Mouse (Mus musculus): Measurements from ENCODE around the gene Dot1l. TPM values are rescaled to one million over a fixed set of nuclear protein-coding genes. Genes with fewer than 3 reads are reported as not detected.

Gene Dot1l
- polyA plus RNA-seq, 1 experiment, result 55.1 TPM

DNA sequence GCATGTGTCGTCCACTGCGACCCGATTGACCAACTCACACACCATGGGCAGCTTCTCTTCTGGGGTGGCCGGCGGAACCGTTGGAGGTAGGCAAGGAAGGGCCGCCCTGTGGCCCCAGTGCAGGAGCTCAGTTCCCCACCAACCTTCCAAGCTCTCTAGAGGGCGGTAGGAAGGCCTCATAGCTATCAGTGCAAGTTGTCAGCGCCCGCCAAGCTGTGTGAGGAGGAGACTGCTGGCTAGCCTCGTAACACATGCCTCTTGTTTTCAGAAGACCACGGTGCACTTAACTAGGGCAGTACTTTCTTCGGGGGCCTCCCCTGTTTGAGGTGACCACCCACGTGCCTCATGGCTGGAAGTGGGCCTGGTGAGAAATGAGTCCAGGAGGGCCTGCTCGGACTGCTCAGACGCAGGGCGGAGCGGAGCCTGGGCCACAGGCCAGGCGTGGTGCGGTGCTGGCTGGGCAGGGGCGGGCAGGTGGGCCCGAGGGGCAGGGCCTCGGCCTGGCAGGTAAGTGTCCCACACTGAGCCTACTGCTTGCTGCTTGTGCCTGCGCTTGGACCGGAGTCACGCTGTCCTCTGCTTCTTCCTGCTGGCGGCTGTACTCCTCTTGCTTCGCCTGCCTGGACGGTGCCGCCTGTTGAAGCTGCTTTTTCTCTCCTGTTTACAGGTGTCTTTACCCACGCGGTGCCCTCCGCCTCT, 36.6 kb downstream of the Dot1l start:
- Histone ChIP-seq H3K27ac (ENCODE audit: control insufficient read depth, insufficient read depth, low read depth, low read length, poor library complexity) (no peak overlapping the region), H3K4me3 (replicated peaks; ENCODE audit: control insufficient read depth, low read depth, low read length) (no peak overlapping the region), H3K4me1 (ENCODE audit: control insufficient read depth, insufficient read depth, low read length) (no peaks in the 10 kb centered on the region)
- 55% methylated on average over 33 of the region's 33 CpGs for WGBS
- TF ChIP-seq CTCF (IDR thresholded peaks at IDR 0.05; ENCODE audit: control insufficient read depth, insufficient read depth, low read length), result no peak
- no peak for TF ChIP-seq POLR2A (IDR thresholded peaks at IDR 0.05; ENCODE audit: borderline replicate concordance, control insufficient read depth, low read depth, low read length)

- TF ChIP-seq POLR2A (IDR thresholded peaks at IDR 0.05; ENCODE audit: borderline replicate concordance, control insufficient read depth, low read depth, low read length) (no peak), CTCF (IDR thresholded peaks at IDR 0.05; ENCODE audit: control insufficient read depth, insufficient read depth, low read length) (no peak)
- Histone ChIP-seq H3K4me1 (ENCODE audit: control insufficient read depth, insufficient read depth, low read length) (no peaks in the 10 kb centered on the region), H3K4me3 (replicated peaks; ENCODE audit: control insufficient read depth, low read depth, low read length) (no peak overlapping the region), H3K27ac (ENCODE audit: control insufficient read depth, insufficient read depth, low read depth, low read length, poor library complexity) (peak overlapping the region; percentile 17; the same call in 1 of the 2 replicates)
- 25% methylated on average over 41 of the region's 41 CpGs for WGBS
Measured at GRCm38 (mm10) chr10:80792175-80793032, 37.4 kb downstream of the Dot1l start.

- H3K4me1 ChIP-seq (ENCODE audit: control insufficient read depth, insufficient read depth, low read length), result no peaks in the 10 kb centered on the region
- WGBS, result 82% methylated on average over 13 of the region's 13 CpGs
- no peak overlapping the region for H3K4me3 ChIP-seq (replicated peaks; ENCODE audit: control insufficient read depth, low read depth, low read length)
- no peak overlapping the region for H3K27ac ChIP-seq (ENCODE audit: control insufficient read depth, insufficient read depth, low read depth, low read length, poor library complexity)
- TF ChIP-seq POLR2A (IDR thresholded peaks at IDR 0.05; ENCODE audit: borderline replicate concordance, control insufficient read depth, low read depth, low read length) (no peak), CTCF (IDR thresholded peaks at IDR 0.05; ENCODE audit: control insufficient read depth, insufficient read depth, low read length) (no peak)
Measured at GRCm38 (mm10) chr10:80793033-80793784, 38.2 kb downstream of the Dot1l start.

DNA sequence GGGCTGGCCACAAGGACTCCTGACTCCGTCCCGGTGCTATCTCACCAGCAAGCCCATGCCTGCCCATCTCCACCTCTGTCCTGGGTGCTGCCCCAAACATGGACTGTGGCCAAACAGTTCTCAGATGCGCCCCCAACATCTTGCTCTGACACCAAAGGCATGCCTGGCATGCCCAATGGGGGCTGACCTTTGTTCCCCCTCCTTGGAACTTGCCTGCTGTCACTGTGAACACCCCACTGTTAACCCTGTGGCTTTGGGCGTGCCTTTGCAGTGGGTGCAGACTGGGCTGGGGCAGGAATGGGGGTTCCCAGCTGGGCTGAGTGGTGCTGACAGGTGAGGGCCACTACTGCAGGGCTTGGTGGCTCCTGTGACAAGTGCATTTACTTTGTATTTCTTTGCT, 38.8 kb downstream of the Dot1l start:
- no peak for TF ChIP-seq POLR2A (IDR thresholded peaks at IDR 0.05; ENCODE audit: borderline replicate concordance, control insufficient read depth, low read depth, low read length)
- no peak for TF ChIP-seq CTCF (IDR thresholded peaks at IDR 0.05; ENCODE audit: control insufficient read depth, insufficient read depth, low read length)
- Histone ChIP-seq H3K4me3 (replicated peaks; ENCODE audit: control insufficient read depth, low read depth, low read length) (no peak overlapping the region), H3K27ac (ENCODE audit: control insufficient read depth, insufficient read depth, low read depth, low read length, poor library complexity) (no peak overlapping the region), H3K4me1 (ENCODE audit: control insufficient read depth, insufficient read depth, low read length) (no peaks in the 10 kb centered on the region)
- WGBS, result 81% methylated on average over 4 of the region's 4 CpGs

DNA sequence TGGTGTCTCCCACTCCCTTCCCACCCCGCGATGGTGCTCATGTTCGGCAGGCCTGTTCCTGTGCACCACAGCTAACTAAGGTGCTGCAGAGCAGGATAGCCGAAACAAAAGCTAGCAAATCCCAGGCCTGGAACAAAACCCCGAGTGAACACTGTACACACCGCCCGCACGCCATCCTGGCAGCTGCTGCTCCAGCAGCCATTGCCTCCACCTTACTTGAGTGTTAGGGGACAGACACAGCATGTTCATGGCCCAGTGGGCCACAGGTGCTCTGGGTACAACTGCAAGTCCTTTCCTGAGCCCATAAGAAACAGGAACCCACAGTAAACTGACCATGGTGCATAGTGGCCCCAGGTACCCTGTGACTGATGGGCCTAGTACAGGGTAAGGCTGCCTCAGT, 39.7 kb downstream of the Dot1l start:
- no peak overlapping the region for H3K27ac ChIP-seq (ENCODE audit: control insufficient read depth, insufficient read depth, low read depth, low read length, poor library complexity)
- no peak overlapping the region for H3K4me3 ChIP-seq (replicated peaks; ENCODE audit: control insufficient read depth, low read depth, low read length)
- TF ChIP-seq POLR2A (IDR thresholded peaks at IDR 0.05; ENCODE audit: borderline replicate concordance, control insufficient read depth, low read depth, low read length) (no peak), CTCF (IDR thresholded peaks at IDR 0.05; ENCODE audit: control insufficient read depth, insufficient read depth, low read length) (no peak)
- peaks cover 2% of the 10 kb centered on the region; the same call in 1 of the 2 replicates for H3K4me1 ChIP-seq (ENCODE audit: control insufficient read depth, insufficient read depth, low read length)
- WGBS, result 90% methylated on average over 8 of the region's 8 CpGs

DNA sequence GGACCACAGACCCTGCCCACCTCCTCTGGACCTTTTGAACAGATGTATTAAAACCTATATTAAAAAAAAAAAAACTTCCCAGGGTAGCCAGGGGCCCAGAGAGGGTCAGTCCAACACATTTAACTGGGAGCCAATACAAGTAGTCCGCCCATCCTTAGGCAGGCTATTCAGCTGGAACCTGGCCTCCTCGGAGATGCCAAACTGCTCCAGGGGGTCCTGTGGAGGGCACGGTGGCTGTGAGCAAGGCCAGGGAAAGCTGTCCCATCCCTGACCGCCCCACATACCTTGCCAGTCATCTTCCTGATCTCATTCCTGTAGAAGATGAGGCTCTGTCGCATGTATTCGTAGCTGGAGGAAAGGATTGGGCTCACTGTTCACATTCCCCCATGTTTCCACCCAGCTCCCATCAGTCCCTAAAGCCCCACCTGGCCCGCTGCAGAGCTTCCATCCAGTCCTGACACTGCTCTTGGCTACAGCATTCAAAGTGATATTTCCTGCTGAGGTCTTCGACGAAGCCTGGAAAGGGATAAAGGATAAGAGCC, 41.4 kb downstream of the Dot1l start:
- 91% methylated on average over 9 of the region's 9 CpGs for WGBS
- peaks cover 2% of the 10 kb centered on the region; the same call in 1 of the 2 replicates for H3K4me1 ChIP-seq (ENCODE audit: control insufficient read depth, insufficient read depth, low read length)
- no peak overlapping the region for H3K4me3 ChIP-seq (replicated peaks; ENCODE audit: control insufficient read depth, low read depth, low read length)
- no peak overlapping the region for H3K27ac ChIP-seq (ENCODE audit: control insufficient read depth, insufficient read depth, low read depth, low read length, poor library complexity)
- no peak for TF ChIP-seq CTCF (IDR thresholded peaks at IDR 0.05; ENCODE audit: control insufficient read depth, insufficient read depth, low read length)
- no peak for TF ChIP-seq POLR2A (IDR thresholded peaks at IDR 0.05; ENCODE audit: borderline replicate concordance, control insufficient read depth, low read depth, low read length)

DNA sequence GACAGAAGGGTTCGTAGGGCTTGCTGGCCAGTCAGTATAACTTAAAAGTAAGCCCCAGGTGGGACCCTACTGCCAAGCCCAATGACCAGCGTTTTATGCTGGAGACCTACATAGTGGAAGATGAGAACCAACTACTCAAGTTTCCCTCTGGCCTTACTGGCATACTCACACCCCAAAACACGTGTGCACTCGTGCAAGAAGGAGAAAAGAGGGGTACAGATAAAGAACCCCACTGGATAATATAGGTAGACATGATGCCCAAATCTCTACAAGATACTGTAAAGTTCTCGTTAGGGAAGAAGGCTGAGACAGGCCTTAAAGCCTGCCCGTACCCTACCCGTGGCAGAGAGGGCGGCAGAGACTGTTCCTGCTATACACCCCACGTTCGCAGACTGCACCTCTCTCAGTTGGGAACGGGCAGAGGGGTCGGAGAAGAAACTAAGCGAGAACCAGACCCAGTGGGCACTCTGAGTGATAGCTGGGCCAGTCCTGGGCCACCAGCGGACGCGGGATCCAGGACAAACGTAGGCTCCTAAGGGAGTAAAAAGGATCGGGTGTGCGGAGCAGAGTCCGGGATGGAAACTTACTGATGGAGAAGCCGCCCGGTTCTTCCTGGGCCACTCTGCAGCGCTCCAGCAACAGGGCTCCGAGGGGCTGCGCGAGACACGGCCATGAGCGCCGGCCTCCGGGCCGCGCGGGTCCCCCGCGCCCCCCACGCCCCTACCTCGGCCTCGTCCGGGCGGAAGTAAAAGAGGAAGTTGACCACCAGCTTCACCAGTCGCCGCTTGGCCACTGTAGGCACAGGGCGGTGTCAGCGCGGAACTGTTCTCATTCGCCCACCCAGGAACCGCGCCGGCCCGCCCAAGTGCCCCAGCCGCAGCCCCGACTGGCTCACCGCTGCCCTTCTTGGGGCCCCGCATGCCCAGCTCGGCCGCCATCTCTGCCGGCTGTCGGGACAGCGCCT, 42.5 kb downstream of the Dot1l start:
- H3K4me3 ChIP-seq (replicated peaks; ENCODE audit: control insufficient read depth, low read depth, low read length), result peak overlapping the region; percentile 78
- TF ChIP-seq POLR2A (IDR thresholded peaks at IDR 0.05; ENCODE audit: borderline replicate concordance, control insufficient read depth, low read depth, low read length), result no peak
- no peak for TF ChIP-seq CTCF (IDR thresholded peaks at IDR 0.05; ENCODE audit: control insufficient read depth, insufficient read depth, low read length)
- 2% methylated on average over 59 of the region's 59 CpGs for WGBS
- H3K27ac ChIP-seq (ENCODE audit: control insufficient read depth, insufficient read depth, low read depth, low read length, poor library complexity), result peak overlapping the region; percentile 98
- peaks cover 2% of the 10 kb centered on the region; the same call in 1 of the 2 replicates for H3K4me1 ChIP-seq (ENCODE audit: control insufficient read depth, insufficient read depth, low read length)

Data from bone marrow, adult 2 months (tissue).